Mouse (Mus musculus): ENCODE data around the gene Rps9.

Rps9 gene

DNA sequence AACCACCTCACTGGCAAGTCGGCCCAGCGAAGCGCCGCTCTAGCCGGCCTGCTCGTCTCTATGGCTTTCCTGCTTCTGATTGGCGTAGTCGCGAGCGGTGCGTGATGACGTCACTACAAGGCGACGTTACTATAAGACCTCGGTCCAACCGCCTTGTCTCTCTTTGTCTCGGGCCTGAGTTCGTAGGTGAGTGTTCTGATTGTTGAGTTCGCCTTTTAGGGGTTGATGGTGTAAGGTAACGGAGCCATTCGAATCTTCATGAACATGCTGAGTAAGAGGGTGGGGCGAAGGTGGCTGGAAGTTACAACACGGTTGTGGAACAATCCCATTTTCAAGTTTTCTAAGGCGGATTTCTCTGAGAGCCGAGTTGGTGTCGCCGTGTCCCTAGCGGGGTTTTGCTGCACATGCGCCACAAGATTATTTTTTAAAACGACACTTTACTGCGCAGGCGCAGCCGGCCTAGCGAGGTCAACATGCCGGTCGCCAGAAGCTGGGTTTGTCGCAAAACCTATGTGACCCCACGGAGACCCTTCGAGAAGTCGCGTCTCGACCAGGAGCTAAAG lies at the start of gene Rps9:
Rps9 (plus strand) TSS at position 115 of the 563 bp plus-strand sequence.
- DNase-seq (ENCODE audit: low read depth, low spot score) = peak; percentile 95

DNA sequence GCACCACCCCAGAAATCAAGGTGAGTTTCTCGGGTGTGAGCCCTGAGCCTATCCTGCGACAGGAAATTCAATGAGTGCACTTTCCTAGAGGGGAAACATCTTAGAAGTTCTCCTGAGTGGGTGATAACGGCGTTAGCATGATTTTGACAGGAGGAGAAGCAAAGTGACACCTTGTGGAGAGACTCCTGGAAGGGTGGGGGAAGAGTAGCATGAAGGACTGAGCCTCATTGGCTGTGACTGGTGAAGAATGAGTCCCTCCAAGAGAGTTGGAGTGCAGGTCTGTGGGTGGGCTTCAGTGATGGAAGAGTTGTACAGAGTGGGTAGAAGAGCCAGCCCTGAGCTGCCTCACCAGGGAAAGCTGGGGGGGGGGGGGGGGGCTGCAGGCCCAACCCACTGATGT lies 46.8 kb upstream of the Rps9 start:
- DNase-seq (ENCODE audit: low read depth, low spot score) = no peak

DNA sequence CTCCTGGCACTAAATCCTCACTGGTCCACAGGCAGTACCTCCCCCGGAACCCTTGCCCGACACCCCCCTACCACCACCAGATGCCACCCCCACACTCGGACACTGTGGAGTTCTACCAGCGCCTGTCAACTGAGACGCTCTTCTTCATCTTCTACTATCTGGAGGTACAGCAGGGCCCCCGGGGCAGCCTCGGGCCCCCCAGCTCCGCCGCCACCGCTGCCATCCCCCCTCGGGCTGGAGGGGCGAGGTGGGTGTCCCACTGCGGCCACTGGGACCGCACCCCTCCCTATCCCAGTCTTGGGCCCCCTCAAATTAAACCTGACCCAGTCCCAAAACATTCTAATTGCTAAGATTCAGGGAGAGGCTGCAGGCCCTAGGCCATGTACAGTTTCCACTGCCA lies 45.2 kb upstream of the Rps9 start:
- no peak for DNase-seq (ENCODE audit: low read depth, low spot score)

DNA sequence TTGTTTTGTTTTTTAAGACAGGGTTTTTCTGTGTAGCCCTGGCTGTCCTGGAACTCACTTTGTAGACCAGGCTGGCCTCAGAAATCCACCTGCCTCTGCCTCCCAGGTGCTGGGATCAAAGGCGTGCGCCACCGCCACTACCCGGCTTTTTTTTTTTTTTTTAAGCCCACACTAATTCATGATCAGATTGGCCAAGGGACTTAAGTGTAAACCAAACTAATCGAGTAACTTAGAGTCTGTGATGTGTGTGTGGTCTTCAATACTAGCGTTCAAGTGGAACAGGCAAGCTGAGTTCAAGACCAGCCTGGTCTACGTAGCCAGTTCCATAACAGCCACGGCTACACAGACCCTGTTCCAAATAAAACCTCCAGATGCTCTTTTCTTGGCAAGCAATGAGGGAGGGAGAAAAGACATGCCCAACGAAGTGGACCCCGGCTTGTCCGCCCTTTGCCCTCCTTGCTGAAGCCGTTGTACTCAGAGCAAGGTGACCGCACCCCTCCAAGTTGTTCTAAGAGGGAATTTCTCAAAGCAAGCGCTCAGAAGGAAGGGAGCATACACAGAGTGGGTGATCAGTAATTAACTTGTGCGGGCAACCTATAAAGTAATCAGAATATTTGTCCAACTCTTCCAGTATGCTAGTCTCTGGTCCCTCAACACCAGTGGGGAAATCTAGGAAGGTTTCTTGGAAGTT lies 39.1 kb upstream of the Rps9 start:
- no peak for DNase-seq (ENCODE audit: low read depth, low spot score)

DNA sequence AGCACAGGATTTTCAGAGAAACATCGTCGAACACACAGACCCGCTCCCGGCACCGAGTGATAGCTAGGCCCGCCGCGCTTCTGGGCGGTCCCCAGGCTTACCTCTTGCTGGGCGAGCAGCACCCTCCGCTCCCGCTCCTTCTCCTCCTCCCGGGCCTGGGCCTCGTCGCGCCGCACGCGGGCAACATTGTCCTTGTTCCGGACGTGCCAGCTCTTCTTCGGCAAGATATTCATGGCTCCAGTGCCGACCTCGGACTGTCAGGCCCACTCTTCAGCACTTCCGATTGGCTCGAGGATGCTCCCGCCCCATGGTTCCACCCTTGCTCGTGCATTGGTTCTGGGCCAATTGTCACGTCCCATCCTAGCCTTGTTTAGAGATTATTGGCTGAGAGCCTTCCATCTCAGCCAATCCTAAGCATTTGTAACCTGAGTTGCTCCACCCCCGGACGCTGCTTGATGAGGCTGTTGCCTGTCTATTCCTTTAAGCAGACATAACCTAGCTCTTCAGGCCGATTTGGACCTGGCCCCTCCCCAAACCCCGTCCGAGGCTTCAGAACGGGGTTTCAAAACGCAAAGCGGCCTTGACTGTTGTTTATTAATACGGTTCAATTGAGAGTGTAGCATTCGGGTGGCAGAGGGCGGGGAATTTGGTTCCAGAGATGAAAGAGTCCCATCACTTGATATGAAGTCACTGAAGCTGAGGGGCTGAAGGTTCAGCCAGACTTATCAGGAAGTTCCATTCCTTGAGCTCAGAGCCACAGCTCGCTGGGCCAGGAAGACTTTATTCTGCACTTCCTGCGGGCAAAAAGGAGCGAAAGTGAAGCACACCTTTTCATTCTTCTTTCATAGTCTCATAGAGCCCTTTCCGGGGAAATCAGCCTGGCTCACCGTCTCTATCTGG lies 38.3 kb upstream of the Rps9 start, which contains the start of gene Leng1:
Leng1 (minus strand) TSS at position 626 of the 900 bp plus-strand sequence.
- peak; percentile 91 for DNase-seq (ENCODE audit: low read depth, low spot score)

DNA sequence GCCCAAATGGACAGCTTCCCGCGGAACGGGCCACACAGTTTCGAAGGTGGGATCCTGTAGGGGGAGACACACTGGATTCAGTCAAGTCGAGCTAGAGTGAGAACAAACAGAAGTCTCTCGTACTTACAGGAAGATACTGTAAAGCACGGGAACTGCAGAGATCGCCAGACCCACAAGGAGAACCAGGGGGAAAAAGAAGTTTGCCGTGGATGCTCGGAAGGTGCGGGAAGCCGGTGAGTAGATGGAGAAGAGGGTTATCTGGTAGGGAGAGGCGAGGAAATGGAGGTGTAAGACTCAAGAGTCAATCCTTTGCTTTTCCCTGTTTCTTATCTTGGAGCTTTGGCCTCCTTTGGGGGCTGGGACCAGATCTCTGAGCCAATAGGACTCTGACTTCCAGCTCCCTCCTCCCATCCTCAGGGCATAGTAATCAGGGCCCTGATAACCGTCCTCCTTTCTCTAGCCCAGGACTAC lies 36.8 kb upstream of the Rps9 start:
- DNase-seq (ENCODE audit: low read depth, low spot score) = no peak

DNA sequence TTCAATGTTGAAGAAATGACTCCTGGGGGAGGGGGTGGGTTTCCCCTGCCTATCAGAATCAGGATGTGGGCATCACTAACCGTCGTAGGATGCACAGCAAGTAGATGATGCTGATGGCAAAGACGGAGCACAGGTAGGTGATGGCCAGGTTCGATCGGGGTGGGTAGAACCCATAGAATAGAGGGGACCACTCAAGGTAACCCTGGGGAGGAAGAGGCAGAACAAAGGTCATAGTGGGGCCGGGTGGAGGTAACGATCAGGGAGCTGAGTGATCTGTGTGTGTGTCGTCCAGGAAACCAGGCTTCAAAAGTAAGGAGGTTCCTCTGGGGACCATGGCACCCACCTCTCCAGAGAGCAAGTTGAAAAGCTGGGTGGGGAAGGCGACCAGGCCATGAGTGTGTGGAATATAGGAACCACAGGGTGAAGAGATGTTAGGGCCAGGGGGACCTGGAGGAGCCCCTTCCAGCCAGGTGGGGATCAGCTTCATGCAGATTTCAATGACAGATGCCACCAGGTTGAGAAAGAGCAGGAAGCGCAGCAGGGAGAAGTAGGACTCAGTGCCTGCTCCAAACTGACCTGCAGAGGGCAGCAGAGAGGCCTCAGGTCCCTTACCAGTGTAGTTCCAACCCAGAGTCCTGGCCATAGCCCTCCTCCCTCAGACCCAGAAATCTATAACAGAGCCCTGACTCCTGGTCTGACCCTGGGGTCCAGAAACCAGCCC lies 29.1 kb upstream of the Rps9 start:
- DNase-seq (ENCODE audit: low read depth, low spot score) = peak; percentile 74

DNA sequence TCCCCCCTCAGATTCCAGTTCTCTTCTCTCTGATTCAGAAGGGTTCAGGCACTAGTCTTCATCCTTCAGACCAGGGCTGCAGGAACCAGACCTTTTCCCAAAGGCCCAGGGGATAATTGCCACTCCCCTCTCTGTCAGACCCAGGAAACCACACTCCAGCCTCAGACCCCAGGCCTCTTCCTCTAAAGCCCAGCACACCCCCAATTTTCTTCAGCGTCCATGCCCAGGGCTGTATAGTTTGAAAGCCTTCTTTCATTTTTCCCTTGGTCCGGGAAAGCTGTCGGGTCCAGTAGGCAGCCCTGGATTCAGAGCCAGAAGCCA lies 28.6 kb upstream of the Rps9 start:
- no peak for DNase-seq (ENCODE audit: low read depth, low spot score)

DNA sequence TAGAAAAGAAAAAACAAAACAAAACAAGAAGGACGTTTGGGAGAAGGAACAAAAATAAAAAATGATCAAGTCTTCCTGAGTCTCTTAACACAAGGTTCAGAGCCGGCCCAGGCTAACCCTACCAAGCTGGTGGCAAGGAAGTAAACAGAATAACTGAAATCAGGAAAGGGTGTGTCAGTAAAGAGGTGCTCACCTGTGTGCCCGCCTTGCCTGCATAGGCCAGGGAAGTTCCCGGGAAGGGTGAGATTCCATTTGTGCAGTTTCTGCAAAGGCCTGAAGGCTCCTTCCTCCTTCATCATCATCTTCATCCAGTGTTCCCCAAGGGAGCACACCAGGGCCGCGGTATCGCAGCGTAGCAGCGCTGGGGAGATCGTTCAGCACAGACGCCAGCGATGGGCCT lies 27.4 kb upstream of the Rps9 start:
- no peak for DNase-seq (ENCODE audit: low read depth, low spot score)

DNA sequence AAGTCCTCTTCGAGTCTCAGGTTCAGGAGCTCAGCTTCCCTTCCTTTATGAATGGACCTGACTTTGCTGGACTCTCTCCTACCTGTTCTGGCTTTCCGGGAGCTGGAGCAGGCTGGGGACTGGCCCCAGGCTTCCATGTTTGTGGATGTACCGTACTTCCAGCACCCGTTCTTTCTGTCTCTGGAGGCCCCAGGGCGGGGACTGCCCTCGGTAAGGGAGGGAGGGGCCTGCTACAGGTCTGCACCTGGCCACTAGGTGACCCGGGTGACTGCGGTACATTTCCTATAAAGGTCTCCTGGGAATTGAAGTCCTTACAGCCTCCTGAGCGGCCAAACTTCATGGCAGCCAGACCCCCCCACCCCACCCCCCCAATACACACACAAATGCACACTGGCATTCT lies 26.5 kb upstream of the Rps9 start, which contains the start of gene Tmc4:
Tmc4 (minus strand) TSS at position 212 of the 400 bp plus-strand sequence.
- DNase-seq (ENCODE audit: low read depth, low spot score) = no peak

DNA sequence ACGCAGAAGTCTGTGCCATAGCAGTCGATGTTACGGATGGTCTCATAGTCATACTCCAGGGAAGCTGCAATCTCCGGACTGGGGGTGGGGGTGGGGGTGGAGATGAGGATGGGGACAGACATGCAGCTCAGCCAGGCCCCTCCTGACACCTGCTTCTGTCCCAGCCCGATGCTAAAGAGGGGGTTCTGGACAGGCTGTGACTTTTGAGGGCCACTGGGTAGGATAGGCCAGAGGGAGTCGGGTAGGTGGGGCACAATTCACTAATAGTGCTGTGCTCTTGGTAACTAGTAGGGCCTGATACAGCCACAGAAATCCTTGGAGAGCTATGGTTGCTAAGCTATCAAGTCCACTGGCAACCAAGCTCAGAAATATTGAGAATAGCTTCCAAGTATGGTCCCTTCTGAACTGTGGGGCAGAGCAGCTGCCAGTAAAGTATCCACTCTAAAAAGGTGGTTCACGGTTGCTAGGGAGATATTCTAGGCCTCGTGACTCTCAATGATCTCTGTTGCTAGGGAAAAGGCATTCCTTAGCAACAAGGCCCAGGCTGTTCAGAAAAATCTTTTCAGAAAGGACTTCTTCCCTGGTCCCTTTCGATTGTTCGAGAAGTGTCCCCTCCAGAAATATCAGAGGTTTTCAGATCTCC lies 19.8 kb upstream of the Rps9 start:
- DNase-seq (ENCODE audit: low read depth, low spot score) = no peak

DNA sequence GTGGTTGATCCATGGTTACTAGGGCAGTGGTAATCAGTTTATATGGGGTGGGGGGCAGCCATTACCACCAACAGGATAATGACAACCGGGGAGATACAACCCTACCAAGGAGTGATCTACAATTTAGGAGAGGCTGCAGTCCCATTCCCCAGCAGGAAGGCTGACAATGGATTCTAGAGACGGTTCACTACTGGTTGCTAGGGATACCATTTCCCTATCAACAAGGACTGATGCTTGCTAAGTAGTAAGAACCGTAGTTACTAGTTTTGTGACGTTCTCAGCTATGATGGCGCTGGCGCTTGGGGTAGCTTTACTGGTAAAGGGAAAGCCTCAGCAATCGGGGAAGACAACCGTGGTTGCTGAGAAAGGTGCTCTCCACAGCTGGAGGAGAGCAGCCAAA lies 19.1 kb upstream of the Rps9 start:
- DNase-seq (ENCODE audit: low read depth, low spot score) = no peak

DNA sequence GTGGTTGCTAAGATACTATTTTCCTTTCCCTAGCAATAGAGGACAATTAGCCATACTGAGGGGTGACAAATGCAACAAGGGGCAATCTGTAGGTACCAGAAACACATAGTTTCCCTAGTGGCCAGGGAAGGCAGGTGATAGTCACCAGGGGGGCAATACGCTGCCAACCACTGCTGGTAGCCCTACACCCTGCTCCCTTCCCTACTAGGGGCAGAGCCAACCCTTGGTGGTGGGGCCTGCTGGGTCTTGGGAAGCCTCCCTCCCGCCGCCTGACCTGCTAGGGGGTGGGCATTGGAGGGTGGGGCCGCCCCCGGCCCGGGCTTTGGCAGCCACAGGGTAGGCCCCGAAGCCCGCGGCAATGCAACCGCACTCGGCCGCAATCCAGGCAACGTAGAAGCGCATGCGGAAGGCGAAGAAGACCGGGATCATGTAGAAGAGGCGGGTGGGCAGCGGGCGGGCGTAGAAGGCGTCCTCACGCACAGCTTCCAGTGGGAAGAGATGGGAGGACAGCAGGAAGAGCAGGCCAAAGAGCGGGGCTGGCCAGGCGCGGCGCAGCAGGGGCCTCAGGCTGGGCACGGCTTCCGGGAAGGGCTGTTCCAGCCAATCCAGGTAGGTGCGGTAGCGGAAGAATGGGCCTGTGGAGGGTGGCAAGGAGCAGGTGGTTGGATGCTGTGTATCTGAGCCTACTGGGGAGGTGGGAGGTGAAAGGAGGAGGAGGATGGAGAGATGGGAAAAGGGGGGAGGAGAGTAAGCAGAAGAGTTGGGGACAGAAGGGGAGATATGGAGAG lies 18.2 kb upstream of the Rps9 start:
- DNase-seq (ENCODE audit: low read depth, low spot score) = no peak

DNA sequence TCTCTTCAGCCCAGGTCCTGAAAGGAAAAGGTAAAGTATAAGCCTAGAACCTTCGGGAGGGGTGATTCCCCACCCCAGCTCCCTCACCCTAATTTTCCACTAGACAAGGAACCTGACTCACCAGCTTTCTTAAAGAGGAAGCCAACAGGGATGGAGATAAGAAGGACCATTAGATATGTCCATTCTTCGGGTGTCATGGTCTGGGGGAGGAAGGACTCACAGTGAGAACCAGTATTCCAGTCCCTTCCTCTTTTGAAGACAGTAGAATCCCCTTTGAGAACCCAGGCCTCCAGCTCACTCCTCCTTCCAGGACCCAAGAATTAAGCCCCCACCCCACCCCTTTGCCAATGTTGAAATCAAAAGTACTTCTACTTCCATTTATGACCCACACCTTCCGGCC lies 11.9 kb upstream of the Rps9 start:
- no peak for DNase-seq (ENCODE audit: low read depth, low spot score)

DNA sequence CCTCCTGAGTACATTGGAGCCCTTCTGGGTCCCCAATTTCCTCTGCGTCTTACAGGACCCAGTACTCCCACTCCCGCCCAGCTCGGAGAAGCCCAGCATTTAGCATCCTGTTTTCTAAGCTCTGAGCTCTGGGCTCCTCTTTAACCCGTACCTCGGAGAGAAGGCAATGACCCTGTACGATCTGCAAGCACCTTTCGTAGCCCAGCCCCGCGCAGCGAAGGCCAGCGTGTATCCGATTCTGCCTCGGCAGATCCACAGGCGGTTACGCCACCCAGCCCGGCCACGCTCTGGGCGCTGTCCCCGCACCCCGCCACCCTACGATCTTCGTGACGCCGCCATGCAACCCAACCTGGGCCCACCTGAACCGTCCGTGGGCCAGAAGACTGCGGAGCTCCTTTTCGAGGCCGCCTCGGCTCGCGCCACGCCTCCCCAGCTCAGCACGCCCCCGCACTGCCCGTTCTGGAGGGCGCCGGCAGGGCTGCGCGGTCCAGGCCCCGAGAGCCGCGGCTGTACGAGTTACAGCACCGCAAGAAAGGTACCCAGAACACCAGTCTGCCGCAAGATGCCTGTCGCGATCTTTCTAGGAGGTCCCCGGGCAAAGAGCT lies 11.3 kb upstream of the Rps9 start, which contains the start of gene Tsen34:
Tsen34 (plus strand) TSS at position 482 of the 605 bp plus-strand sequence.
- DNase-seq (ENCODE audit: low read depth, low spot score) = no peak

DNA sequence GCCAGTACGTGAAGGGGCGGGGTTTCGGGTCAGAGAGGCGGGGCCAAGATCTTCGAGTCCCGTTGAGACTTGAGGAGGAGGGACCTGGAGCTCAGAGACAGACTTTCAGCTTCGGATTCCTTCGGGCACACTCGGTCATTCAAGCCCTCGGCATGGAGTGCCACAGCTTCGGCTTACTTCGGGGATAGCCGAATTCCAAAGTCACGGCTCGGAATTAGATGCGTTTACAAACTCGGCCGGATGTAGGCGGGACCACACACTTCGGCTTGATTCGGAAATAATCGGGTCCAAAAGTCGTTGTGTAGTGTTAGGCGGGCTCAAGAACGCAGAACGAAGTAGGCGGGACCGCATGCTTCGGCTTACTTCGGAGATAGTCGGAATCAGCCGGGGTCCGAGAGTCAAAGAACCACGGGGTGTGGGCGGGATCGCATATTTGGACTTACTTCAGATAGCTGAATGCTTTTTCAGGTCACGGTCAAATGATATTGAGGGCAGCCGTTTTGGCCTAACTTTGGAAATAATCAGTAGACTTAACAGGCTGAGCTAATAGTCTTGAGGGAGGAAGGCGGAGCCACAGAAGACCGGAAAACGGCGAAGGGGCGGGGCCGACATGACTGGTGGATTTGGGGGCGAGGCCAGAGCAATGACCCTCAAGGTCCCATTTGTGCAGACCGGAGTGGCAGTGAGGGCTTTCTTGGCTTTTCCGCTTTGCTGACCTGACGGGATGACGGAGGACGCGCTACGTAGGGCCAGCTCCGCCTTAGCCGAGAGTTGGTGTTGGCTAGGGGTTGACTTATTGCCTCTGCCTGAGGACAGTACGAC lies 10.6 kb upstream of the Rps9 start, which contains the start of gene Mboat7:
Mboat7 (minus strand) TSS at position 537 of the 822 bp plus-strand sequence.
- peak; percentile 92 for DNase-seq (ENCODE audit: low read depth, low spot score)

DNA sequence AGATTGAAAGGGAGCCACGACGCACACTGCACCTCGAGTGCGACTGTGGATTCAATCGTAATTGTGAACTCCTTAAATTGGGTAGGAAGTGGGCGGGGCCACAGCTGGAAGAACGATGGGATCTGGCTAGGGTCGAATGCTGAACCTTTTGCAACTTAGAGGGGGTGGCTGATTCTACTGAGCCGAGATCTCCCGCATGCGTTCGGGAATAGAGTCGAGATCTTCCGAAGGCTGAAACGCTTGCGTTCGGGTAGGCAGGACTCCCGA lies 10.1 kb upstream of the Rps9 start:
- DNase-seq (ENCODE audit: low read depth, low spot score) = no peak

DNA sequence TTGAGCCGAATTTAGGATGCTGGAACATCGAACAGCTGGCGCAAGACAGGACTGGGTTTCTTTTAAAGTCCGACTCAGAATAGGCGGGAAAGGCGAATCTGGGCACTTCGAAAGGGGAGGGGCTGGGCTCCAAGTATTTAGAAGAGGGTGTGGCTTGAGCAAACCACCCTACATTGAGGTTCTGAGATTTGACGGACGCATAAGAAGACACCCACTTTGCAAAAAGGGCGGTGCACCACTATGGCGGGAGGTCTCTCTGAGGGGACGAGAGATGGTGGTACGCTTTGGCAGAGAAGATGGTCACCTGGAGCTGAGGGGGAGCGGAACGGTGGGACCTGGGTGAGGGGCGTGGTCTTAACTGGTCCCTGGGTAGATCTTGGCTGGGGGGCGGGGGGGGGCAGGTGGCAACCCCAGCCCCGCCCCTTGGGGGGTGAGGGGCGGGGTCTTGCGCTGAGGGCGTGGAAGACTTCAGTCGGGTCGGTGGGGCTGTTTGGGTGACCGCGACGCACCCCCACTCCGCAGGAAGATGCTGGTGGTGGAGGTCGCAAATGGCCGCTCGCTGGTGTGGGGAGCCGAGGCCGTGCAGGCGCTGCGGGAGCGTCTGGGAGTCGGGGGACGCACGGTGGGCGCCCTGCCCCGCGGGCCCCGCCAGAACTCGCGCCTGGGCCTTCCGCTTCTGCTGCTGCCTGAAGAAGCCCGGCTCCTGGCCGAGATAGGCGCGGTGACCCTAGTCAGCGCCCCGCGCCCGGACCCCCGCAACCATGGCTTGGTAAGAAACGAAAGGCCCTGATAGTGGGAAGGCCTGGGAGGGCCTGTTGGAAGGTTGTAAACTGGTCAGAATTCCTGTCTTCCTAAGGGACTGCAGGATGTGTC lies 9.5 kb upstream of the Rps9 start:
- DNase-seq (ENCODE audit: low read depth, low spot score) = peak; percentile 73

Measured in embryo, embryonic 11.5 days (tissue).